Mouse (Mus musculus): ENCODE measurements around the gene Atp10a.

DNA sequence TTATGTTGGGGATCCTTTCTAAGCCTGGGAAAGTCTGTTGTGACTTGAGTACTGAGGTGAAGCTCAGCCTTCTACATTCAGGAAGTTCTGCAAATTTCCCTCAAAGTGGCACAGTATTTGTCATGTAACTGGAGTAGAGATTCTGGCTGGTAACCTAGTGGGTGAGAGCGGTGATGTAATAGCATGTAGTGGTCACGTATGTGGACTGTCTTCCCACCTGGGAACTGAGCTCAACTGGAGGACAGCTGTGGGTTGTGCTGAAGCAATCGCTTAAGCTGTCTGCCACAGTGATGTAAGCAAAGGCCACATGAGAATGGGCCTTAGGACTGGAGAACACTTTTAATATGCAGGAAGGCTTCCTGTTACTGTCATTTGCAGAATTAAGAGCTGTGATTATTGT is 60.7 kb downstream of the Atp10a start:
- no peak for TF ChIP-seq CTCF (IDR thresholded peaks at IDR 0.05; ENCODE audit: borderline replicate concordance, extremely low read depth, insufficient read depth, insufficient read length)
- no peak for TF ChIP-seq POLR2A (IDR thresholded peaks at IDR 0.05; ENCODE audit: borderline replicate concordance, extremely low read depth, insufficient read depth, insufficient read length, poor library complexity, severe bottlenecking)

Measured in brain, embryonic 14.5 days (tissue).